Mouse (Mus musculus): Measurements from ENCODE around the gene Rnd1. TPM values are rescaled to one million over a fixed set of nuclear protein-coding genes. Genes with fewer than 3 reads are reported as not detected.

Rnd1 gene
- 1.2 to 2.8 TPM (median 1.5 TPM) in 3 replicates for total RNA-seq (2017)

DNA sequence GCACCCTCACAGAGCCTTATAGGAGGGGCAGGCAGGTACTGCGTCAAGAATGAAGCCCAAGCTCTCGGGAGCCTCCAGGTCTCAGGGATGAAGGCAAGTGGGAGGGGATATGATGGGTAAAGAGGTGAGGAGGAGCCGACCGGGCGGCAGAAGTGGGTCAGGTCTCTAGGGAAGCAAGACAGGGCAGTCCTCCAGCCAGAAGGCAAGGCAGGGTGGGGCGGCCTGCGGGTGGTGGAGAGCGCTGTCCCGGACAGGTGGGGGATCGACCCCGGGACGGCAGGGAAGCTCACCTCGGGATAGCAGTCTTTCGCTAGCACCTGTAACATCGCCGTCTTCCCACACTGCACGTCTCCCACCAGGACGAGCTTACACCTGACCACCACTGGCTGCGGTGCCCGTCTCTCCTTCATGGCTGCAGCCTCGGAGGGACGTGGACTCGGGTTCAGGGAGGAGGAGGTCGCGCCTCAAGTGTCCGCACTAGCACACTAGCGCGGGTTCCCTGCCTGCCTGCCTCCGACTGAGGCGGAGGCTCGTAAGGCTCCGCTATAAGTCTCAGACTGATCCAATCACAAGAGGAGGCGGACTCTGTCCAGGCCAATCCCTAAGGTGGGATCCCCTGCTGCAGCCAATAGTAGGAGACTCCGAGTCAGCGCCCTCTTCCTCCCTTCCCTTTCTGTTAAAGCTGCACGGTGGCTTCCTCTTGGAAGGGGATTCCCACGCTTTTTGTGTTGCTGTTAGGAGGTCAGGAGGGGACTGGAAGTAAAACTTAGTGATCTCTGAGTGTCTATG, at the start of gene Rnd1:
TSS of gene Rnd1 (minus strand) at position 522 of the 789 bp plus-strand sequence.
- ATAC-seq (replicated peaks; ENCODE audit: insufficient number of reproducible peaks, low FRiP score, low TSS enrichment, poor library complexity, severe bottlenecking): peak; percentile 98

DNA sequence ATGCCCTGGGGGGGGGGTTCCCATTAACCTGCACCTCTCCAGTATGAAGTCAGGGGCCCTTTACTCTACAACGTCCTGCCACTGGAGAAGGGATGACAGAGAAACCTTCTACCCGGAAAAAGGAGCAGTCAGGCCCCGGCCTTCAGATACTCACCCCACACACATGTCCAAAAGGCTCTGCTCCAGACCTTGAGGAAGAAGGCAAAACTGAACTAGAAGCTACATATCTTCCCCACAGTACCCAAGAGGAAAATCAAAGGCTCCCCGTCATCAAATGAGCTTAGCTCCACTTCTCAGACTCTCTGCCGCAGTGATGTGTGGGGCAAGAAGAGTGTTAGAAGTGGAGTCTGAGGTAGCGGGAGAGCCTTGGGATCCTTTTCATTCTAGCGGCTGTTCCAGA, 49.5 kb upstream of the Rnd1 start:
- no peak for ATAC-seq (replicated peaks; ENCODE audit: insufficient number of reproducible peaks, low FRiP score, low TSS enrichment, poor library complexity, severe bottlenecking)

DNA sequence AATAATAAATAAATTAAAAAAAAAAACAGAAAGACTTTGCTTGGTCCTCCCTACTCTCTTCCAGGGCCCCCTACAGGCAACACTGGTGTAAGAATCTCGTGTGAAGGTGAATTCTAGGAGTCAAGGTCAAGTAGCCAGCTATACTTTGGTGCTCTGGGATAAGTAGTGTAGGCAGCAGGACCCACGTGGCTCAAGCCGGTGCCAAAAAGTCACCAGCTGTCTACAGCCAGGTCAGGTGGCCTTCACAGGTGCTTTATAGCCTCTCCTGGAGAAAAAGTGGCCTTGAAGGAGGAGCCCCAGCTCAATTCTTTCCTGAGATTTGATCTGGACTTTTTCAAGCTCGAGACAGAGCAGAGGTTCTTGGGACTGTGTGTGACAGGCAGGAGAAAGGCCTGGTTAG, 48.8 kb upstream of the Rnd1 start:
- no peak for ATAC-seq (replicated peaks; ENCODE audit: insufficient number of reproducible peaks, low FRiP score, low TSS enrichment, poor library complexity, severe bottlenecking)

DNA sequence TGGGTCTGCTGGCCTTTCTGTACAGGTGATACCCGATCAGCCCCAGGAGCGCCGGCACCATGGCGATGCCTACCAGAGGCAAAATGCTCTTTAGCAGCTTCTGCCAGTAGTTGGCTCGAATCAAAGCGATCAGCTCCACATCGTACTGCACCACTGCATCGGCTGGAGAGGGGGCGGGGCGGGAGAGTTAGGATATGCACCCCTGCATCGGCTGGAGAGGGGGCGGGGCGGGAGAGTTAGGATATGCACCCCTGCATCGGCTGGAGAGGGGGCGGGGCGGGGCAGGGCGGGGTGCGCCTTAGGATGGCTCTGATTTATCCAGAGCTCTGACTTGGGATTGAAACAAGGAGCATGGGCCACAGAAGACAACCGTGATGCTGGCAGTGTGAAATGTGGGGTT, 47.2 kb upstream of the Rnd1 start:
- ATAC-seq (replicated peaks; ENCODE audit: insufficient number of reproducible peaks, low FRiP score, low TSS enrichment, poor library complexity, severe bottlenecking): no peak

DNA sequence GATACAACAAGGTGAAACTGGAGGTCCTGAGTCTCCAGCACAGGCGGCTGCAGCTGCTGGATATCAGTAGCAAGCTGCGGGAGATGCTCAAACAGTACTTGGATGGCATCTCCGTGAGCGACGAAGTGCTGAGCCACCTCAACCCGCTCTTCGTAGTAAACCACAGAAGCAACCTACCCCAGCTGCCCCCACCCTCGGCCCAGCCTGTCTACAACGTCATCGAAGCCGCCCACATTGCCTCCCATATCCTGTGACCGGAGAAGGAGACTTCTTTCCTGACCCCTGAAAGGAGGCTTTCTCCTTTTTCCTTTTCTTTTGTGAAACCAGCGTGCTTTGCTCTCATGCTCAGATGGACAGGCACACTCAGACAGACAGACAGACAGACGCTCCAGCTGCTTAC, 45.6 kb upstream of the Rnd1 start:
- no peak for ATAC-seq (replicated peaks; ENCODE audit: insufficient number of reproducible peaks, low FRiP score, low TSS enrichment, poor library complexity, severe bottlenecking)

DNA sequence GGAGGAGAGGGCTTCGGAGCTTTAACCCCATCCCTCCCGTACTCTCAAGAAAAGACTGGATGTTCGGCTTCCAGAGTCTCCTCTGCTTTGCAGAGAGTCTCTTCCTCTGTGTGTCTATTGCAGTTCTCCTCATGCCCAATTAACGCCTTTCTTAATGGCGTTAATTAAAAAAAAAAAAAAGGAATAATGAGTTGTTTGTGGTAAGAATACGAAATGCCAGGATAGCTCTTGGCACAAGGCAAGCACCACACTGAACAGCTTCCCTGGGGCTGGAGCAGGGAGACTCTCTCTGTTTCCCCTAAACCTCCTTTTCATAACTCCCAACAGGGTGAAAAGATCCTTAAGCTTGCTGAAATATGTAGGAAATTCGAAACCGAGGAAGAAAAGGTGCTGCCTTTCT, 44.9 kb upstream of the Rnd1 start:
- no peak for ATAC-seq (replicated peaks; ENCODE audit: insufficient number of reproducible peaks, low FRiP score, low TSS enrichment, poor library complexity, severe bottlenecking)

DNA sequence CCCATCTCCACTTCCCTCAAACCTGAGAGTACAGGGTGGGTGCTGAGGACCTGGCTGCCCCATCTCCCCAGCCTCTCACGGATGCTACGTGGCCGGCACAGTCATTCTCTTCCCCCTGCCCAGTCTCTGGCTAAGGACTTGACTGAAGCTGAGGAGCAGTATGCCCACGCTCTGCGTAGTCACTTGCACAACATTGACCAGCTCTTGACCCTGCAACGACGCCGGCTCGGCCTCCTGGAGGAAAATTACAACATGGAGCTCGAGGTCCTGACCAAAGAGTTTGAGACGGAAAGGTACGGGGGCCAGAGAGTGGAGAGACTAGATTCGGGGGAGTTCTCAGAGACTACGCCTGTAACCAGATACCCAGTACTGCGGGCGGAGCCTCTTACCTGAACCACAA, 40.0 kb upstream of the Rnd1 start:
- ATAC-seq (replicated peaks; ENCODE audit: insufficient number of reproducible peaks, low FRiP score, low TSS enrichment, poor library complexity, severe bottlenecking): 0 out of 2 replicates have a peak, but pooled peaks have one; percentile 27

DNA sequence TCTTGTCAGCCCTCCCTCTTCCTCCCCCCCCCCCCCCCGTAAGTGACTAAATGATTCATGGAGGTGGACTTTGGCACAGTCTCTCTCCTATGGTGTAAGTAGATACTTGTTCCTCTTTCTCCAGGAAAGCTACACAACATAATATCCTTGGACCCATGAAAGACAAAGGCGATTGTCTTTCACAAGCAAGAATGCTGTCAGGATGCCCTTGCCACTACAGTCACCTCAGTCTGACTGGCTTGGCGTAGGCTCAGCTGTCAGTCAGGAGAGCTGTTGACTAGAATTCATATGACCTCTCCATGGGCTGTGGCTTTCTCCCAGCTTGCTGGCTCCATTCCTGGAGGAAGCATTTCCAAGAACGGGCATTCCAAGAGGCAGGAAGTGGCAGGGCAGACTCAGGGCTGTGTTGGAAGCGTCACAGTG, 37.0 kb upstream of the Rnd1 start:
- no peak for ATAC-seq (replicated peaks; ENCODE audit: insufficient number of reproducible peaks, low FRiP score, low TSS enrichment, poor library complexity, severe bottlenecking)

DNA sequence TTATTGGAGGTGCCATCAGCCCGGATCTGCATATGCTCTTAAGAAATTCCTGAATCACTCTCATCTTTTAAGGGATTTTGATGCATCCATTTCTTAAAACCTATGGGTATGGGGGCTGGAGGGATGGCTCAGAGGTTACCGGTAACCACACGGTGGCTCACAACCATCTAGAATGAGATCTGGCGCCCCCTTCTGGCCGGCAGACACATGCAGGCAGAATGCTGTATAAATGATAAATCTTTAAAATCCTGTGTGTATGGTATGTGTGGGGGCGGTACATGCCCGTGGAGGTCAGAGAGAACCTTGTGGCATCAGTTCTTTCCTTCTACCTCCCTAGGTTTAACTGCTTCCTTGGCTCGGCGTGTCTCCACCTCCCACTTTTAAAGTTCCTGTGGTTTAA, 33.2 kb upstream of the Rnd1 start:
- peak; percentile 60; the same call in 1 of the 2 replicates for ATAC-seq (replicated peaks; ENCODE audit: insufficient number of reproducible peaks, low FRiP score, low TSS enrichment, poor library complexity, severe bottlenecking)

DNA sequence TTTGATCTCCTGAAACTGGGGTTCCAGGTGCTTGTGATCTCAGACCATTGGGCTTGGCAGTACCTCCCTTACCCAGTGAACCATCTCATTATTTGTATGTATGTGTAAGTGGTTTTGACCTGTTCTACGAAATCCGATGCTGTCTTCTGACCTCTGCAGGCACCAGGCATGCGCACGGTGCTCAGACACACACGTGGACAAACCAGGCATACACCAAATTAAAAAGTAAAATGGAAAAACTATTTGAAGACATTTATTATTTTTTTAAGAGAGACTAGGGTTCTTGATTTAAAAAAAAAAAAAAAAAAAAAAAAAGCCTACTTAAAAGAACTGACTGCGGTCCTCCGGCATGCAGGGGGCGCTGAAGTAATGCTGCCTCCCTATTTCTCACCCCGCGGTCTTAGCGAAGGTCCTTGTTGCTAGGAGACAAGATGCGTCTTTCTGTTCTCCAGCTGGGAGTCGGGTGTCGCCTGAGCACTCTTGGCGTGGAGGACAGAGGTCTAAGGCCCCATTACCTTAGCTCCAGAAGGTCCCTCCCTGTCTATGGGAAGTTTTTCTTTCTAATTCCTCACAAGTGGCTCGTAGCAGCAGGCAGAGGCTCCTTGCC, 30.6 kb upstream of the Rnd1 start, which contains the start of gene Ccdc65:
TSS of gene Ccdc65 (plus strand) at position 442 of the 607 bp plus-strand sequence.
- peak; percentile 89 for ATAC-seq (replicated peaks; ENCODE audit: insufficient number of reproducible peaks, low FRiP score, low TSS enrichment, poor library complexity, severe bottlenecking)

DNA sequence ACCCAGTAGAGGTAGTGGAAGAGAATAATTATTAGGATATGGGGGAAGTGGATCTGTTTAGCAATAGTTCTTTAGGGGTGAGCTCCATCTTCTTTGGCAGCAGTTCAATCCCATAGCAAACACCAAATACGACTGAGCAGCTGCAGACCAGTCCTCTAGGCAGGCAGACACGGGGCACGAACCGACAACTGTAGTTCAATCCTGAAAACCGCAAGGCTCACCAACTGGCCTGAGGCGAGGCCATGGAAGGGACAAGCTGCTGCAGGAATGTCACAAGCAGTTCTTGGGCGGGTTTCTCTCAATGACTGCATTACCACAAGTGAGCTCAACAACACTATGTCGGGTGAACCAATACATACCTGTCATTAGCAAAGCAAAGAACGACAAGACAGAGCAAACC, 27.1 kb upstream of the Rnd1 start:
- ATAC-seq (replicated peaks; ENCODE audit: insufficient number of reproducible peaks, low FRiP score, low TSS enrichment, poor library complexity, severe bottlenecking): no peak

DNA sequence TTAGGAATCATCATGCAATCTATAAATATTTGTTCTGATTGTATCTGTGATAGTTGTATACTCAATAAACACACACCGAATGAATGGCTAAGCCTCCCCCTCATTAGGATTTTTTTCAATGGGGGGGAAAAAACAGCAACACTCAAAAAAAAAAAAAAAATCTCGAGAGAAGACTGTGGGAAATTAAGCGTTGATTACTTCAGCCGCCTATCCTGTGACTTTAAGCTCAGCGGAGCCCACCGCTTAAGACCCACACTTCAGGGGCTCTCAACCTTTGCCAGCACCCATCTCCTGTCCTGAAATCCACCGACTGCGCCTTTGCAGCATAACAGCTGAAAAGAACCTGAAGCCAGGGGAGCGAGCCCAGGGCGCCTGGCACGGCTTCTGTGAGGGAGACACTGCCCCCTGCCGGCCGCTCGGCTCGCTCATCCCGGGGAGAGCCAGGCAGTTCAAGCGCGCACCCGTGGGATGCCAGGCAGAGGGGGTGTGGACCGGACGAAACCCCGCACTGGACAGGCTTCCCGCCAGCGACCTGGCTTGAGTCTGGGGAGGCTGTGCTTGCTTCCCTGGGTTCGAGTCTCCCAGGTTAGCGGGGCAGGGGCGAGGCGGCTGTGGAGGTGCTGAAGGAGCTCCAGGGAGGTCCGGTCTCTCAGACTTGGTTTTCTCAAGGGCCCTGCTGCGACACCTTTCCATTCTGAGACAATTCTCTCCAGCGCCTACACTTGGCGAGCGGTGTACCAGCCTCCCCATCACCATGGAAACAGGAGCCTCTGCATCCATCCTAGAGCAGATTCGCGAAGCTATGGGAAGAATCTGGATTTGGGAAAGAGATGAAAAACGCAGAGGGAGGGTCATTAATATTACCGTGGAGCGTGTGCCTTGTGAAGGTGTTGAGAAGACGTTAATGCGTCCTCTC, 22.2 kb upstream of the Rnd1 start:
- peak; percentile 92 for ATAC-seq (replicated peaks; ENCODE audit: insufficient number of reproducible peaks, low FRiP score, low TSS enrichment, poor library complexity, severe bottlenecking)

DNA sequence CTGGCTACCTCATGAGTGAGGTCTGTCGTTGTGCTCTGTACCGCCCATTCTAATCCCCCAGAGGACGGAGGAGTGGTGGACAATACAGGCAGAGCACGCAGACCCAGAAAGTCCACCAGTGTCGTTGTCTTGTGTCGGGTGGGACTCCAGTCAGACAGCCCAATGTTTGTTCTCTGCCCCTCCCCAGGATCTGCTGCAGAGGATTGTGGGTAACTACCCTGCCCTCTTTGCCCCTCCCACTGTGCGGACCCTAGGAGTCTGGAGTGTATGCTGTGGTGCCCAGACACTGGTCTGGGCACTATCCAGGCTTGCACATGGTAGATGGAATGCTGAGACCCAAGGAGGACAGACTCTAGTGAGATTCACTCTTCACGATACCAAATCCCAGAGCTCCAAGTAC, 19.0 kb upstream of the Rnd1 start:
- ATAC-seq (replicated peaks; ENCODE audit: insufficient number of reproducible peaks, low FRiP score, low TSS enrichment, poor library complexity, severe bottlenecking): no peak

DNA sequence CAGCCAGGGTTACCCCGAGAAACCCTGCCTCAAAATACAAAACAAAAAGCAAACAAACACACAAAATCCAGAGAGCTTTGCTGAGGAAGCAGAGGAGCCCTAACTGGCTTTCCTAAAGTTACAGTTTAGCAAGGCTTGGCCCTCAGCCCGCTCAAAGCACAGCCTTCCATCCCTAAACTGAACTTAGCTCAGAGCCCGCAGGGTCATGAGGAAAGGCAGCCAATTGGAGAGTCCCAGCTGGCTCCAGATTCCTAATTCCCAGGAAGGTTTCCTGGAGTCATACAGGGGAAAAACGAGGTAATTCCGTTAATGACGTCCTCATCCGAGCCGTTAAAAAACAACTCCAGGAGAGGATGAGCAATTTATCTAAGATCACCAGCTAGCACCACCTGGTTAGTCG, 18.5 kb upstream of the Rnd1 start:
- no peak for ATAC-seq (replicated peaks; ENCODE audit: insufficient number of reproducible peaks, low FRiP score, low TSS enrichment, poor library complexity, severe bottlenecking)

DNA sequence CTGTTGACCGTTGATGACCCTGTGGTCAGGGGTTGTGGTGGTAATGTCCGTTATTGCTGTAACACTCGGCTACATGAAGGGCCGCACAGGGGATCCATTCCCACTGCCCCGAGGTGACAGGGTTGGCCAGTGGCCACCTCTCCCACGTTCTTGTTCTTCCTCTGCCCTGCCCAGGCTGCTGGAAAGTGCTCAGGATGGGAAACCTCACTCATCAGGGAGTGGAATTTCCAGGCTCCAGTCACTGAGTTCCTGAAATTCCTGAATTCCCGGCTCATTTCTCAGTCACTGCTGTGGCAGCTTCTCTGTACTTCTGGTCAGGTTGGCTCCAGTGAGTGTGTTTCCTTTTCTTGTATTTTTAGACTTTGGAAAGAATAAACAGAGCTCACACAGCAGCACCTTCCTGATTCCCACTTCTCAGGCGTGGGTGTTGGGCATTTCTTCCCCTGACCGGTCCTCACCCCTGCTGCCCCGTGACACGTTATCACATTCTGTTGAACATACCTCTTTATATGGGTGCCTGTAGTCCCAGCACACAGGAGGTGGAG, 15.0 kb upstream of the Rnd1 start:
- no peak; the same call in 1 of the 2 replicates for ATAC-seq (replicated peaks; ENCODE audit: insufficient number of reproducible peaks, low FRiP score, low TSS enrichment, poor library complexity, severe bottlenecking)

DNA sequence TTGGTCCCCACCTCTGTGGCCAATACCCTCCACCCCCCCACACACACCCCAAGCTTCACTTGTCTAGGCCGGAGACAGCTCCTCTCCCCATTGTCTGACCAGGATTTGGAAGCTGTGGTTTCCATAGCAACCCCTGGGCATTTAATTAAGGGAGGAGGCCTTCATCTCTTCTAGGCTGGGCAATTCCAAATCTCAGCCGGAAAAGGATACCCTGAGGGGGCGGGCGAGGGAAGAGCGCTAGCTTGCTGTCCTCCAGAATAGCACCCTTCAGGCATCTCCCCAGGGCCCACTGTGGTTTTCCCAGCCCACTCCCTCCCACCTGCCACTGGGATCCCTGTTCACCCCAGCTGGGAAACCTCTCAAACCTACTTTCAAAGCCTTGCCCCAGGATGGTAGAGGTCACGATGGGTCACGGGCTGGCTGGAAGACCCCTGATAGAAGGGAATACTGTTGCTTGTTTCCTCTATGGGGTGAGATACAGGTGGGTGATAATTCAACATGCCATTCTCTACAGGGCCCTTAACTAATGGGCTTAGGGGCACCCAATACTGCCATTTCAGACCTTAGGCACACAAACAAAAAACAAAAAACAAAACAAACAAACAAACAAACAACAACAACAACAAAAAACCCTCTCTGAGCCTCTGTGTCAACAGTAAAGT, 14.4 kb upstream of the Rnd1 start:
- no peak for ATAC-seq (replicated peaks; ENCODE audit: insufficient number of reproducible peaks, low FRiP score, low TSS enrichment, poor library complexity, severe bottlenecking)

DNA sequence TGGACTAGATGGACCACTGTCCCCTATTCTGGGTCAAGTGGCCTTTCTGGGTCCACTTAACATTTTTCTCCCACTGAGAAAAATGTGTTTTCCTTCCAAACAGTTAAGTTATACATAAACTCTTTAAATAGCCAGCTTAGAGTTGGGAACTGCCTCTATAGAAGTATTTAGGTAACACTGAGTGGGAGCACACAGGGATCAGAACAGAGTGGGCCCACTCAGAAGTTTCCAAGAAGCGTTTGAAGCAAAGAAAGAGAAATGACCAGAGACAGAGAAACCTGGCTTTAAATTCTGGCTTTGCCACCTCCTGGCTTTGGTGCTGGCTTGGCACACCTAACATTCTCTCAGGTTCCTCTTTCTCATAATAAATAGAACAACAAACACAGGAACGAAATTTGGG, 12.4 kb upstream of the Rnd1 start:
- no peak for ATAC-seq (replicated peaks; ENCODE audit: insufficient number of reproducible peaks, low FRiP score, low TSS enrichment, poor library complexity, severe bottlenecking)

DNA sequence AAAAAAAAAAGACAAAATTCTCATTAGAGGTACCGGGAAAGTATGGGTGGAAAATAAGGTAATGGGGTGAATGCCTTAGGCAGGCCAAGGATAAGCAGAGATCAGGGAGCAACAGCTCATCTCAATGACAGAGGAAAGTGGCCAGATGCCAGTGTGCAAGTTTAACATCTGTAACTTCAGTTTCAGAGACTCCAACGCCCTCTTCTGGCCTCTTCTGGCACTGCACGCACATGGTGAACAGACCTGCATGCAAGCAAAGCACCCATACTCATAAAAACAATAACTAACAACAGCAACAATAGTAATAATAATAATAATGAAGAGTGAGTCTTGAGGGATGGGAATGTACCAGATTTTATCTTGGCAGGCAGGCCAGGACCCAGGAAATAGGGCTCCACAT, 8.7 kb upstream of the Rnd1 start:
- ATAC-seq (replicated peaks; ENCODE audit: insufficient number of reproducible peaks, low FRiP score, low TSS enrichment, poor library complexity, severe bottlenecking): no peak

DNA sequence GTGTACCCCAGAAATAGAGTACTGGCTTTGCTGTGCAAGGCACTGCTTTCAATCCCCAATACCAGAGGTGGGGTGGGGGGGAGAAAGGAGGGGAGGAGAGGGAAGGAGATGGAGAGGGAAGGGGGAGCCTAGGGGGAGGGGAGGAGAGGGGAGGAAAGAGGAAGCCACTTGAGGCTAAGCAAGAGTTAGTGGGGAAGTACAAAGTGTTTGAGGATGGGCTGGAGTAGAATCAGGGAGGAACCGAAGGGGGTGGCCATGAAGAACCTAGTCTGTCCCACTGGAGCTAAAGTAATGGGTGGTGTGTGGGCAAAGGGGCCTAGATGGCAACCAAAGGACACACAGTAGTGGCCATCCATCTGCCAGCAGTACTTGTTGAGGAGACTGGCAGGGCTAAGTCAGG, 6.5 kb upstream of the Rnd1 start:
- peak; percentile 74 for ATAC-seq (replicated peaks; ENCODE audit: insufficient number of reproducible peaks, low FRiP score, low TSS enrichment, poor library complexity, severe bottlenecking)
